Mouse (Mus musculus): ENCODE results near the gene Il1a. TPM values are rescaled to one million over a fixed set of nuclear protein-coding genes. Genes with fewer than 3 reads are reported as not detected.

Il1a gene
- 1 to 10 TPM in 2 of 4 experiments, under 1 TPM in 2; 0.70 to 1.0 (median 0.87) TPM for total RNA-seq (2022)

DNA sequence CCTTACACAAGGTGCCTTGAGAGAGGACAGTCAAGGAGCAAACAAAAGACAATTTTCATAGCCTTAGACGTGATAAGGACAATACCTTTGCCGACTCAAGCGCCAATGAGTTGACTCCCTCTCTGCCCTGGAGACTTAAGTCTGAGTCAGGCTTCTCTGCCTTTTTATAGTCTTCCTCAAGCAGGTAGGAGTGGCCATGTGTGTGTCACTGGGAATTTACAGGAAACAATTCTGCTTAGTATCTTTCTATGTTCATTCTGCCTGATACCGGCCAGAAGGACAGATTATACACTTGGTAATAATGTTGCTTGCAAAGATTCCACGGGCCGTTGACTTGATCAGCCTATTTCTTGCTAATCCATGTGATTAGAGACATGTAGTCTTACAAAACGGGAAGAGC, at the start of gene Il1a:
TSS of gene Il1a (minus strand) at position 137 of the 400 bp plus-strand sequence.
- DNase-seq (ENCODE audit: low spot score in 2 of 2): no peak

DNA sequence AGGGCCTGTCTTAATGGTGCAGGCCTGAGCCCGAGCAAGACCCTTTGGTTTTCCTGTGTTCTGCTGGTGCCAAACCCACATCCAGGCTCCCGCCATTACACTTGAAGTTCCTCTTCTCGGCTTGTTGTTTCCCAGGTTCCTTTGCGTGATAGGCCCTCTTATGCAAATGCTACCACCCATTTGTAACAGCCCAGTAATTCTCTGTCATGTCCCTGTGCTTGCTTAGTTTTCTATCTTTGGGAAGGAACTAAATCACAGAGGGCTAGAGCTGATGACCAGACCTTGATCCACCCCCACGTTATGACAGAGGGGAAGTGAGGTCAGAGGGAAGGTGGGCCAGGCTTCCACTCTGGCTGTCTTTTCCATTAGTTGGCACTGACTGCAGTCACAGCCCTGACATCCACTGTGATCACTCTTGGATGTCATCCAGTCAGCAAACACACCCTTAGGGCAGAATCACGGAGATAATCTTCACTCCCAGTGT, 28.4 kb upstream of the Il1a start:
- DNase-seq (ENCODE audit: low spot score in 2 of 2): no peak

DNA sequence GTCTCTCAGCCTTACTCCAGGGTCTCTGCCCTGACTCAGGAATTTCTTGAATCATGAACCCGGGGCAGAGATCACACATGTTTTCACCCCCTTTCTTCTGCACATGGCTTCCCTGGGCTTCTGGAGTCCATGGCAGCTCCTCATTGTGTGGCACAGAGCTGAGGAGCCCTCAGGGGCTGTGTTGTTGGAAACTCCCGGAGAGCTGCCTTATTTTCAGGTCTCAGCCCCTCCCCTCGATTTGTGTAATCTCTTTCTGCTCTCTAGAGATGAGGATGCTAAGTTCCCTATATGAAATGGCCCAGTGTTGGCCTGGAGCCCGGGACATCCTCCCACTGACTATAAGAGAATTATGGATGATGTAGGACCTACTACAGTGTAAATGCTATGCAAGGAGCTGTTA, 23.7 kb upstream of the Il1a start:
- DNase-seq (ENCODE audit: low spot score in 2 of 2): no peak

GRCm38 (mm10) chr2:129330540-129330939, 20.8 kb upstream of the Il1a start:
- DNase-seq (ENCODE audit: low spot score in 2 of 2): no peak

- DNase-seq (ENCODE audit: low spot score in 2 of 2): no peak
Measured at GRCm38 (mm10) chr2:129330024-129330423, 20.3 kb upstream of the Il1a start.

GRCm38 (mm10) chr2:129328238-129328637, 18.5 kb upstream of the Il1a start:
- DNase-seq (ENCODE audit: low spot score in 2 of 2): no peak

GRCm38 (mm10) chr2:129324216-129324615, 14.4 kb upstream of the Il1a start:
- DNase-seq (ENCODE audit: low spot score in 2 of 2): no peak

DNA sequence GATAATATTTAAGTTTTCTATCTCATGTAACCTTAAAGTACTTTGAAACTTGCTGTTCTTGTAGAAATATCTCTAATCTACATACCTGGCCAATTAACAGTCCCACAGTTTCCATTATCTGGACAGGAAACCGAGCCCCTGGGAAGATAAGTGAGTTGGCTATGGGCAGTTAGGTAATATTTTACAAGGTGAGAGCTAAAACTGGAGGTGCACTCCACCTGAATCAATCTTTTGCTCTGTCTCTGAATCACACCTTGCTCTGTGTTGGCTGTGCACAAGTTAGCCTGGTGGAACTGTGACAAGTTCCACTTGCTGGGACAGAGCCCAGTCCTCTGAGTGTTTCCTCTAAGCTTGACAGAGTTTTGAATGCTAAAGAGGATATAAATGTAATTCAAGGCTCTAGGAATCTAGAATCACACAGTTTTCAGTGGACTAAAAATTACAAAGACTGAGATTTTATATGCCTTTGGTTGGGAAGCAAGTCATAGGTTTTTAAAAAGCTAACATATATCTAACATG, 12.4 kb upstream of the Il1a start:
- peak in 1 of 2 experiments; percentile 48 for DNase-seq (ENCODE audit: low spot score in 2 of 2)

- no peak for DNase-seq (ENCODE audit: low spot score in 2 of 2)
Measured at GRCm38 (mm10) chr2:129320033-129320605, 10.3 kb upstream of the Il1a start.

GRCm38 (mm10) chr2:129315831-129316230, 6.1 kb upstream of the Il1a start:
- DNase-seq (ENCODE audit: low spot score in 2 of 2): no peak

GRCm38 (mm10) chr2:129314880-129315279, 5.1 kb upstream of the Il1a start:
- DNase-seq (ENCODE audit: low spot score in 2 of 2): no peak

- DNase-seq (ENCODE audit: low spot score in 2 of 2): no peak
Measured at GRCm38 (mm10) chr2:129313934-129314333, 4.2 kb upstream of the Il1a start.

GRCm38 (mm10) chr2:129306020-129306419, 3.8 kb downstream of the Il1a start:
- no peak for DNase-seq (ENCODE audit: low spot score in 2 of 2)

- no peak for DNase-seq (ENCODE audit: low spot score in 2 of 2)
Measured at GRCm38 (mm10) chr2:129297589-129297982, 12.2 kb downstream of the Il1a start.

DNA sequence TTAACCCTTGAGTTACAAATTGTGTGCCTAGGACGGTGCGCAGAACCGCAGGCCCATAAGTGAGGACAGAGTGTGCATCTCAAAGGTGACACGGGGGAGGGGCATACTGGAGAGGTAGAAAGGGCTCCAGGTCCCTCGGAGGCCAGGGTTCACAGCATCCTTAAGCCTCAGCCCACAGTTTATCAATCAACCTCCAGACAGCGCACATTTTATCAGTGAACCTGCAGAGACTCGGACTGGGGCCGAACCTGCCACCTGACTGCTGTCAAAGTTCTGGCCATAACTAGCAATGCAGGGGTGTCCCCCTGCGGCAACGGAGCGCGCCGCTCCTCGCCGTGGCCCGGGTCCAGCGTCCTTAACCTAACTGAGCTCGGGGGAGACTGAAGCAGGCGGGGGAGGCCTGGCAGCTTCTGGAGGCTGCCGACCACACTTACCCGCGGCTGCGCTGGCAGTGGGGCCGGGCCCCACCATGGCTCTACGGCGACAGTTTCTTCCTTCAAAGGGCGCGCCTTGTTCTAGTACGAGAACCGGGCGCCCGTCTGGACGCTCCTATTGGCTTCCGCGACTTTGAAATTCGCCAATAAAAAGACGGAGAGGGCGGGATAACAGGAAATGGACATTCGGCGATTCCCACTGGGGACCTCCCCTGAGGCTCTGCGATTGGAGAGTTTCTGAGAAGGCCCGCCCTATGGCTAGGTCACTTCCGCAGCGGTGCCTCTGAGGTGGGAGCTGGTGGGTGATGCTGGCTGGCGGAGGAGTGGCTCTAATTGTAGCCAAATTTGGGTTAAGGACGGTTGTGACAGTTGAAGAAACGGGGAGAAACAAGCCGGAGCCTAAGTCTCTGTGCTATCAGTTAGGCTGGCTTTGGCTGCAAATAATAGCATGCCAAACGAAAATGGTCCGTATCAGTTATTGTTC, 12.8 kb downstream of the Il1a start, which contains the start of gene Ckap2l:
TSS of gene Ckap2l (minus strand) at position 542 of the 918 bp plus-strand sequence.
- DNase-seq (ENCODE audit: low spot score in 2 of 2): peak; percentile 92 to 97

DNA sequence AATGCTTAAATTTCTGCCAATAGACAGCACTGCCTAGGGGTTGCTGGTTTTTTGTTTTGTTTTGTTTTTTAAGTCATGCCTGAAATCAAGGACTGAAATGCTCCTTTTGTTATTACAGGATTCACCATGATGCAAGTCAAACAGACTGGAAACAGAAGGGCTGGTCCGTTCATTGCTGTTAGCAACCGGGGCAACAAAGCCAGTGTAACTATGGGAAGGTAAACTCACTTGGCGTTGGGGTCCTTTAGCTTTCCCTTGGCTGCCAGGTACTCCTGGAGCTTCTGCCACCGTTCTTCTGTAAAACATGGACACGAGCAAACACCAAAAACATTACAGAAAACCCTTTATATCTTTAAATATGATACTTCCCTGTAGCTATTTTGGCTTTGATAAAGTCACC, 13.7 kb downstream of the Il1a start:
- DNase-seq (ENCODE audit: low spot score in 2 of 2): no peak

GRCm38 (mm10) chr2:129295075-129295474, 14.7 kb downstream of the Il1a start:
- no peak for DNase-seq (ENCODE audit: low spot score in 2 of 2)

- DNase-seq (ENCODE audit: low spot score in 2 of 2): no peak
Measured at GRCm38 (mm10) chr2:129273823-129274222, 35.9 kb downstream of the Il1a start.

GRCm38 (mm10) chr2:129270621-129271020, 39.2 kb downstream of the Il1a start:
- DNase-seq (ENCODE audit: low spot score in 2 of 2): no peak

DNA sequence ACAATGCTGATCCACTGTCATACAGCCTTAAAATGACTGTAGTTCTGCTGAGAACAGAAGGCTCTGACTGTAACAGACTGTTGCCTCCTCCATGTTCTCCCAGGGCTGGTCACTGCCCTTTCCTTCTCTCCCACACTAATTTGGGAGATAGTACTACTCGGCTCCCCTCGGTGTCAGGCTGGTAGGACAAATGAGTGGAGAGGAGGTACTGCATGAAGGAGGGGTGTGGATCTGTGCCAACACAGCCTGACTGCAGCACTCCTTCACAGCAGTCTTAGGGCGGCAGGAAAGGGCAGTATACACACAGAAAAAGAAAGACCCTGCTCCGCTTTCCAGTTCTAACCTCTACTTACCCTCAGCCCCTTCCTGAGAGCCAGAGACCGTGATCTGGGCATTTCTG, 39.8 kb downstream of the Il1a start:
- no peak for DNase-seq (ENCODE audit: low spot score in 2 of 2)

- no peak for DNase-seq (ENCODE audit: low spot score in 2 of 2)
Measured at GRCm38 (mm10) chr2:129269161-129269643, 40.6 kb downstream of the Il1a start.

- no peak for DNase-seq (ENCODE audit: low spot score in 2 of 2)
Measured at GRCm38 (mm10) chr2:129267738-129268137, 42.0 kb downstream of the Il1a start.

Data from left cerebral cortex, adult 8-10 months (tissue).